Mouse (Mus musculus) retina, postnatal 7 days (tissue): ENCODE measurements around the gene Cenps.
"Not testable (repeated sequence)": the region's sequence is repeated elsewhere in the genome, so short reads cannot be mapped to it uniquely, and the experiment has no call there.

ENCODE experiments used
- DNase-seq: peaks from one replicate; pipeline ENCODE4 v3.0.0-alpha.2; 2012; ENCODE audit warnings: low read depth, low spot score

The Cenps gene

GRCm38 (mm10) chr4:149136982-149137770 is at the start of gene Cenps:
TSS of gene Cenps (minus strand) at chr4:149137629.
- DNase-seq = peak; percentile 85

GRCm38 (mm10) chr4:149182755-149183154 is 45.3 kb upstream of the Cenps start:
- no peak for DNase-seq

GRCm38 (mm10) chr4:149182192-149182591 is 44.8 kb upstream of the Cenps start:
- DNase-seq = no peak

GRCm38 (mm10) chr4:149179573-149179972 is 42.1 kb upstream of the Cenps start:
- no peak for DNase-seq

- DNase-seq = no peak
Measured at GRCm38 (mm10) chr4:149179160-149179559, 41.7 kb upstream of the Cenps start.

GRCm38 (mm10) chr4:149178328-149178727 is 40.9 kb upstream of the Cenps start:
- no peak for DNase-seq

- DNase-seq = no peak
Measured at GRCm38 (mm10) chr4:149177046-149177445, 39.6 kb upstream of the Cenps start.

GRCm38 (mm10) chr4:149176645-149177044 is 39.2 kb upstream of the Cenps start:
- DNase-seq = no peak

GRCm38 (mm10) chr4:149173661-149174060 is 36.2 kb upstream of the Cenps start:
- DNase-seq = no peak

- no peak for DNase-seq
Measured at GRCm38 (mm10) chr4:149172666-149173065, 35.2 kb upstream of the Cenps start.

- no peak for DNase-seq
Measured at GRCm38 (mm10) chr4:149172083-149172482, 34.7 kb upstream of the Cenps start.

GRCm38 (mm10) chr4:149171581-149171981 is 34.2 kb upstream of the Cenps start:
- DNase-seq = no peak

GRCm38 (mm10) chr4:149170394-149170931 is 33.0 kb upstream of the Cenps start:
- DNase-seq = no peak

GRCm38 (mm10) chr4:149169926-149170325 is 32.5 kb upstream of the Cenps start:
- not testable (repeated sequence) for DNase-seq

- no peak for DNase-seq
Measured at GRCm38 (mm10) chr4:149168016-149168415, 30.6 kb upstream of the Cenps start.

GRCm38 (mm10) chr4:149166957-149167611 is 29.7 kb upstream of the Cenps start:
- DNase-seq = no peak

GRCm38 (mm10) chr4:149166215-149166946 is 29.0 kb upstream of the Cenps start, which contains the start of gene Pgd:
TSS of gene Pgd (minus strand) at chr4:149166771.
- peak; percentile 89 for DNase-seq

- no peak for DNase-seq
Measured at GRCm38 (mm10) chr4:149164150-149164549, 26.7 kb upstream of the Cenps start.

GRCm38 (mm10) chr4:149163196-149163595 is 25.8 kb upstream of the Cenps start:
- DNase-seq = no peak

- DNase-seq = no peak
Measured at GRCm38 (mm10) chr4:149161166-149161565, 23.7 kb upstream of the Cenps start.

- DNase-seq = no peak
Measured at GRCm38 (mm10) chr4:149159891-149160290, 22.5 kb upstream of the Cenps start.

GRCm38 (mm10) chr4:149159203-149159602 is 21.8 kb upstream of the Cenps start:
- no peak for DNase-seq
